Mouse (Mus musculus): ENCODE measurements at regions not wholly inside any gene's neighbourhood (a gene's known extent, or its start where the extent isn't known, plus 50 kb on each side); places are given as distances from the start of the nearest gene placed in this dataset.

DNA sequence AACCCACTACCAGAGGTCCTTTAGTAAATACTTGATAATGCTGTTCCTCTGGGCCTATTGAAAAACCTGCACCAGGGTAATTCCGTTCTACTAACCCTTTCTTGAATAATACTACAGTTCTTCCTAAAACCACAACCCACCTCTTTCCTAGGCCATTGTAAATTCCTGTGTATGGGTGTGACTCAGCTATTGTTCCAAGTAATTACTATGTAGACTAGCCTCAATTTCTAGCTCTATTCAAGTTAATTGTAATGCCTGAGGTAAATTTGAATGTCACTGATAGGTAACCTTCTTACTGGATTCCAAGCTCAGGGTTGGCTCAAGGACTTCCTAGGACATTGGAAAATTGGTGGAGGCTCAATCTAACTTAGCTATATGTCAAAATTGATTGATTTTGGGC lies 185.1 kb upstream of the Slc5a7 start:
- no peak overlapping the region for H3K9ac ChIP-seq (replicated peaks)
- no peaks in the 10 kb centered on the region for H3K27me3 ChIP-seq
- no peak for ATAC-seq
- H3K27ac ChIP-seq: no peak overlapping the region
- H3K4me3 ChIP-seq (replicated peaks): no peak overlapping the region
- WGBS: 82% methylated on average over 1 of the region's 1 CpGs
- no peaks in the 10 kb centered on the region for H3K9me3 ChIP-seq
- H3K4me2 ChIP-seq (replicated peaks): no peak overlapping the region
- H3K4me1 ChIP-seq (replicated peaks): 0 out of 2 replicates have a peak, but pooled peaks cover 8% of the 10 kb centered on the region
- H3K36me3 ChIP-seq: no peaks in the 10 kb centered on the region

DNA sequence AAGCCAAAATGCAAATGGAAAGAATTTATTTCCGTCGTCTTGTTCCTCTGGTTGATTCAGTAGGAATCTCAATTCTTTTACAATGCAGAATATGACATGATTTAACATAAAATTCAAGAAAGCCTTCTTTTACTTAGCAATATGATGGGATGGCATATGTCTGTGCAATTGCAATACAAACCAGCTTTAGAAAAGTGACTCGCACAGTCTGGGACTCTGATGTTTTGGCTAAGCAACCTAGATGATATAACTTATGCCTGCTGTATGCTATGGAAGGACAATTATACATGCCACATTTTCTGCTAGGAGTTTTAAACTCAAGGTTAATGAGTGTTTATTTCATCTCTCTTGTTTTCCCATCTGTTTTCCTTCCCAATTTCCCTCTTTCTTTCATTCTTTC lies 141.1 kb upstream of the Slc5a7 start:
- no peak overlapping the region for H3K9ac ChIP-seq (replicated peaks)
- 95% methylated on average over 3 of the region's 3 CpGs for WGBS
- H3K4me1 ChIP-seq (replicated peaks): no peaks in the 10 kb centered on the region
- no peaks in the 10 kb centered on the region for H3K27me3 ChIP-seq
- ATAC-seq: no peak
- H3K9me3 ChIP-seq: no peaks in the 10 kb centered on the region
- no peak overlapping the region for H3K4me3 ChIP-seq (replicated peaks)
- no peak overlapping the region for H3K27ac ChIP-seq
- H3K4me2 ChIP-seq (replicated peaks): no peak overlapping the region
- no peaks in the 10 kb centered on the region for H3K36me3 ChIP-seq

DNA sequence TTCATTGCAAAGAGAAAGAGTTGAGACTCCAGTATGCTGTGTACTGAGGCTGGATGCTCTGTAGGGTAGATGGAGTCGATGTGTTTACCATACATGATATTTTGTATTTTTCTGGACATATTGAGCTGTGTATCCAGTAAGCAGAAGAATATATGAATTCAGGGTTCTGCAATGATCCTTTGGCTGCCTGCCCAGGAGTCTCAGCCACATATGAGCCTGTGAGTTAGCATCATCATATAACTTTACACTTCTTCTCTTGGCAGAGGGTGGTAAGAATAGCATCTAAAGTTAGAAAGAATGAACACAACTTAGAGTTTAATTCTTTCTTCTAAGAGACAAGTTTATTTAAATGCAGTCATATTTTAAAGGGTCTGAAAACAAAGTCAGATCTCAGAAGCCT lies 139.6 kb upstream of the Slc5a7 start:
- no peak overlapping the region for H3K9ac ChIP-seq (replicated peaks)
- H3K27ac ChIP-seq: no peak overlapping the region
- no peaks in the 10 kb centered on the region for H3K36me3 ChIP-seq
- no peak overlapping the region for H3K4me3 ChIP-seq (replicated peaks)
- H3K27me3 ChIP-seq: no peaks in the 10 kb centered on the region
- no peaks in the 10 kb centered on the region for H3K4me1 ChIP-seq (replicated peaks)
- 84% methylated on average over 1 of the region's 1 CpGs for WGBS
- H3K4me2 ChIP-seq (replicated peaks): no peak overlapping the region
- H3K9me3 ChIP-seq: no peaks in the 10 kb centered on the region
- no peak for ATAC-seq

DNA sequence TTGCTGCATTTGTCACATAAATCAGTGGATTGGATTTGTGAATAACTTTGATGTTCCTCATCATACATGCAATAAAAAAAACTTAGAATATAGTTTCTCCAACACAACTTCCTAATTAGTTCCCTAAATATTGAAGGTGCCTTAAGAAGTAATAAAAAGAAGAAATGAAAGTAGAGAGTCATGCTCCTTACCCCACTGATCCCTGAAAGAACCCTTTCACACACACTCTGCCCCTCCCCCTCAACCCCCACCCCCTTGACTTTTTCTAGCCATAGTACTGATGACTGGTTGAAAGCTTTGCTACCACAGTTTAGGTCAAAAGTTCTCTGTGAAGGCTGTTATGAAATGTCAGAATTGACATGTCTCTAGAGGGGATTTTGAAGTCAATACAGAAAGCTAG lies 131.1 kb upstream of the Slc5a7 start:
- ATAC-seq: no peak
- H3K4me3 ChIP-seq (replicated peaks): no peak overlapping the region
- H3K36me3 ChIP-seq: no peaks in the 10 kb centered on the region
- H3K27ac ChIP-seq: no peak overlapping the region
- H3K27me3 ChIP-seq: no peaks in the 10 kb centered on the region
- no peak overlapping the region for H3K4me2 ChIP-seq (replicated peaks)
- H3K4me1 ChIP-seq (replicated peaks): no peaks in the 10 kb centered on the region
- H3K9ac ChIP-seq (replicated peaks): no peak overlapping the region
- H3K9me3 ChIP-seq: no peaks in the 10 kb centered on the region

DNA sequence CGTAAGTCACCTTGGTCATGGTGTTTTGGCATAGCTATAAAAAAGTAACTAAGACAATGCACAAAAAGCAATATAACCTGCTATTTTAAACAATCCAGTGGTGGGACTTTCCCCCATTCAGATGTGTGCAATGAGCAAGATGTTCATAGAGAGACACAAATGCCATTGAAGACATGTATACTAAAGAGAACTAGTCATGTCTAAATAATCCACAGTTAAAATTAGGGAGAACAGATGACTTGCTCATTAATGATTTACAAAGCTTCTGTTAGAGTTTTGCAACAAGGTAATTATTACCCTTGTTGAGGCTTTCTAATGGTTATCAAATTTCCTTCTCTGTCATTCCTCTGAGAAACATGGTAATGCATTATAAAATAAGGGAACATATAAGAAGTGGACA lies 115.4 kb upstream of the Slc5a7 start:
- Histone ChIP-seq H3K4me2 (replicated peaks) (no peak overlapping the region), H3K27ac (no peak overlapping the region), H3K9me3 (no peaks in the 10 kb centered on the region), H3K27me3 (no peaks in the 10 kb centered on the region), H3K9ac (replicated peaks) (no peak overlapping the region), H3K4me1 (replicated peaks) (no peaks in the 10 kb centered on the region), H3K36me3 (no peaks in the 10 kb centered on the region), H3K4me3 (replicated peaks) (no peak overlapping the region)
- 84% methylated on average over 1 of the region's 1 CpGs for WGBS
- ATAC-seq: no peak

DNA sequence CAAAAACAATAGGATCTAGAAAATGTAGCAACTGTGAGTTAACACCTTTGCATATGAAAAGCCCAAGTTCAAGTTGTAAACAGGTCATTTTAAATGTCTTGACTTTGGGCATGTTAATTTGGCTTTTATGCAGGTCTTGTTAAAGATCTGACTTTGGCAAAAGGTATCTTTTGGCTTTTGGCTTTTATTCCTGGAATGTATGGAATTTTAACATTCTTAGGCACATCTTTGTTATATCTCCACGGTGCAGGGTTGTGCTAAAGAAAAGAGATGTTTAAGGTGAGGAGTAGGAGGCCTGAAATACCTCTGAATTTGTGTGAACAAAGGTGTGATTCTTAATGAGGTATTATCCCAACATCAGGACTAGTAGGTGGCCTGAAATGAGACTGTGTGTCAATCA lies 97.6 kb upstream of the Slc5a7 start:
- WGBS: 61% methylated on average over 1 of the region's 1 CpGs

DNA sequence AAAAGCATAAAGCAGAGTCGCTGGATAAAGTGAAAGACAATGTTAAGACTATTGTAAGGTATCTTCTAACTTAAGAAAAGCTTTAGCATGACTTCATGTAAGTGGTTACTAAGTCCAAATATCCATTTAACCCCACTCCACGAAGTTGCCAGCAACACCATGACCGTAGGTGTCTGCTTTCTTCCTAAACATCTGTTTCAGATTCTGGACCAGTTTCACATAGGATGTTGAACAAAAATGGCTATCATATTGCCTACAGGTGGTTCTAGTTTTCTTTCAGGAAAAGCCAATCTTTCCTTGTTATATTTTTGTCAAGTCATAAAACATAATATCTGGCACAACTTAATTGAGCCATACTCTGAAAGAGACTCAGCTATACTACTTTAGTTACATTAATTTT lies 78.7 kb upstream of the Slc5a7 start:
- Histone ChIP-seq H3K36me3 (no peaks in the 10 kb centered on the region), H3K4me2 (replicated peaks) (no peak overlapping the region), H3K9ac (replicated peaks) (no peak overlapping the region), H3K9me3 (no peaks in the 10 kb centered on the region), H3K4me3 (replicated peaks) (no peak overlapping the region), H3K27ac (no peak overlapping the region), H3K4me1 (replicated peaks) (no peaks in the 10 kb centered on the region), H3K27me3 (no peaks in the 10 kb centered on the region)
- ATAC-seq: no peak
- WGBS: 78% methylated on average over 3 of the region's 3 CpGs

More for the DNA sequence above, 97.6 kb upstream of the Slc5a7 start:
- Histone ChIP-seq H3K27ac (no peak overlapping the region), H3K9me3 (no peaks in the 10 kb centered on the region), H3K4me1 (replicated peaks) (no peaks in the 10 kb centered on the region), H3K36me3 (no peaks in the 10 kb centered on the region), H3K4me3 (replicated peaks) (no peak overlapping the region), H3K4me2 (replicated peaks) (no peak overlapping the region), H3K27me3 (no peaks in the 10 kb centered on the region), H3K9ac (replicated peaks) (no peak overlapping the region)
- no peak for ATAC-seq

DNA sequence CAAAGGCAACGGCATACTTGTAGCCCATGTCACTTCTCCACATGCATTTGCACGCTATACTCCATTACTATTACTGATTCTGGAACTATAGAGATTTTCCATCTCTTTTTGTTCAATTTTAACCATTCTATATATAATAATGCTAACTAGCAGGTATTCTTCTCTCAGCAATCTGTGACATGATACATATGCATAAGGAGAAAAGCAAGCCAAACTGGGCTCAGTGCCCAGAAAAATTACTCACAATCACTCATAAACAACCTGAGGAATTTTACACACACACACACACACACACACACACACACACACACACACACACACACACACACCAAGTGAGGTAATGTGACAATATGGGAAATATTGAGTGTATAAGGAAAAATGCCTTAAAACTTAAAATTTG lies 69.8 kb upstream of the Slc5a7 start:
- 91% methylated on average over 2 of the region's 2 CpGs for WGBS
- H3K27ac ChIP-seq: no peak overlapping the region
- H3K9ac ChIP-seq (replicated peaks): no peak overlapping the region
- H3K4me1 ChIP-seq (replicated peaks): no peaks in the 10 kb centered on the region
- H3K36me3 ChIP-seq: no peaks in the 10 kb centered on the region
- no peaks in the 10 kb centered on the region for H3K9me3 ChIP-seq
- no peak overlapping the region for H3K4me2 ChIP-seq (replicated peaks)
- no peak overlapping the region for H3K4me3 ChIP-seq (replicated peaks)
- no peak for ATAC-seq
- no peaks in the 10 kb centered on the region for H3K27me3 ChIP-seq

DNA sequence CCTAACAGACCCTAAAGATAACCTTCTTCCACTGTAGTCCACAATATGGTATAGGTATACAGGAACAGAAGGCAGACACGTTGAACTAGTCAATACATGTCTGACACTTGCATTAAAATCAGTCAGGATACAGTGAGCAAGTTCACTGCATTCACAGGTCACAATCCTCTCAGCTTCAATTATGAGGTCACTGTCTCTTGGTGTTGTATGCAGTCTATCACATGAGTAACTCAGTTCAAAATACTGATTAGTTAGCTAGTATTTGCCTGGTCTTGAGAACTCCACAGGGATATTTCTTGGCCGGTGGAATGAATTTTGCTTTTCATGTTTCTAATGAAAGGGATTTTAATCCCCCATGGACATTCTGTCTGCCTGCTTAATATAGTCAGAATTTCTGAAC lies 69.1 kb upstream of the Slc5a7 start:
- no peaks in the 10 kb centered on the region for H3K27me3 ChIP-seq
- no peak overlapping the region for H3K4me2 ChIP-seq (replicated peaks)
- WGBS: 40% methylated on average over 2 of the region's 2 CpGs
- no peaks in the 10 kb centered on the region for H3K36me3 ChIP-seq
- peak; percentile 43; the same call in 1 of the 2 replicates for ATAC-seq
- H3K4me1 ChIP-seq (replicated peaks): no peaks in the 10 kb centered on the region
- no peak overlapping the region for H3K4me3 ChIP-seq (replicated peaks)
- H3K9me3 ChIP-seq: no peaks in the 10 kb centered on the region
- no peak overlapping the region for H3K9ac ChIP-seq (replicated peaks)
- no peak overlapping the region for H3K27ac ChIP-seq

DNA sequence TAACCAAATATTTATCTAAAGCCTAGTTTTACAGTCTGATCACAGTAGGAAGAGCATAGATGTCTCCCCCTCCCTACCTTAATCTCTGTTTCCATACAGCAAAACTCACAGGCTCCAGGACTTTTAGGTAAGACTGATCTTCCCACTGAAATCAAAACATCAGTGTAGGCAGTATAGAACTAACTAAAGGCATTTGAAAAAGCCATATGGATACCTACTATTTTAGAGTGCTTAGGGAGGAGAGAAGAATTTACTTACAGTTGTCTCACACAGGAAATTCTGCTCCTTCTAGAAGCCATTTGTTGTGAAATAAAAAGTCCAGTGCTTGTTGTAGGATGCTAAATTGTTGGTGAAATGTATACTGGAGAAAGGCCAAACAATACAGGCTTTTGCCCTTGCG lies 64.2 kb upstream of the Slc5a7 start:
- no peaks in the 10 kb centered on the region for H3K4me1 ChIP-seq (replicated peaks)
- no peaks in the 10 kb centered on the region for H3K36me3 ChIP-seq
- H3K4me3 ChIP-seq (replicated peaks): no peak overlapping the region
- no peaks in the 10 kb centered on the region for H3K27me3 ChIP-seq
- no peak overlapping the region for H3K9ac ChIP-seq (replicated peaks)
- no peak overlapping the region for H3K27ac ChIP-seq
- no peak overlapping the region for H3K4me2 ChIP-seq (replicated peaks)
- ATAC-seq: no peak
- WGBS: 93% methylated on average over 1 of the region's 1 CpGs
- no peaks in the 10 kb centered on the region for H3K9me3 ChIP-seq

DNA sequence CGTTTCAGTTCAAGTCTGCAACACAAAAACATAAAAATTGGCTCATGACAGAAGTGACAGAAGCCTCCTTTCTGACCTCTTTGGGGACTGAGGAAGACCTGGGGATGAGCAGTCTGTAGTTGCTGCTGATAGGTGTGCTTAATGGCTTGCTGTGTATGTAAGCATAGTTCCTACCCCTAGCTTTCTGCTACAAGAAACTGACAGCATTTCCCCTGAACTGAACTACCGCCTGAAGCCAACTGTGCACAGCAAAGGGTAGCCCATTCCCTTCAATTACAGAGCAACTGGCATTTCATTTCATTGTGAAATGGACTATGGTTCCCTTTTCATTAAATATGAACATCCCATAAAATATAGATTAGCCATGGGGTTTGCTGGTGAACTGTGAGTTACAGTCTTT lies 54.2 kb upstream of the Slc5a7 start:
- H3K27me3 ChIP-seq: no peaks in the 10 kb centered on the region
- ATAC-seq: no peak
- H3K27ac ChIP-seq: no peak overlapping the region
- no peaks in the 10 kb centered on the region for H3K36me3 ChIP-seq
- no peaks in the 10 kb centered on the region for H3K9me3 ChIP-seq
- H3K4me3 ChIP-seq (replicated peaks): no peak overlapping the region
- H3K9ac ChIP-seq (replicated peaks): no peak overlapping the region
- no peaks in the 10 kb centered on the region for H3K4me1 ChIP-seq (replicated peaks)
- WGBS: 74% methylated on average over 2 of the region's 2 CpGs
- H3K4me2 ChIP-seq (replicated peaks): no peak overlapping the region

DNA sequence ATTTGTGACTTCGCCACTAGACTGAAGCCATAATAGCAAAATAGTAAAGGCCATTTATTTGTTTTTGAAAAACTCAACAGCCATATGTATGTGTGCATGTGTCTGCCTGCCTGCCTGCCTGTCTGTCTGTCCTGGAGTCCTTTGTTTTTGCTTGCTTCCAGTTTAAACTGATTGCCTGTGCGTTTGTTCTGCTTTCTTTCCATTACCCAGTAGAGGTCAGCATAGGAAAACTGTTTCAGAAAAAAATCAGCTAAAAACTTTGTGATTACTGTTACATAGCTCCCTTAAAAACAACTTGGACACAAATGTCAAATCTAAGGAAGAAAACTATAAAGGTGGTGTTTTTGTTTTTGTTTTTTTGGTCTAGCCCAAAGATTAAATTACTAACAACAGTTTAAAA lies 52.0 kb upstream of the Slc5a7 start:
- Histone ChIP-seq H3K27ac (no peak overlapping the region), H3K4me1 (replicated peaks) (no peaks in the 10 kb centered on the region), H3K4me3 (replicated peaks) (no peak overlapping the region), H3K9me3 (no peaks in the 10 kb centered on the region), H3K36me3 (no peaks in the 10 kb centered on the region), H3K27me3 (no peaks in the 10 kb centered on the region), H3K4me2 (replicated peaks) (no peak overlapping the region), H3K9ac (replicated peaks) (no peak overlapping the region)
- ATAC-seq: no peak
- 47% methylated on average over 2 of the region's 2 CpGs for WGBS

Data from midbrain, embryonic 13.5 days (tissue).